ENCODE assay signal across 9 mouse cellular contexts in genomic region chr19:5058801-5059771, GRCm38 (mm10). TPM values are rescaled to one million over a fixed set of nuclear protein-coding genes. Genes with fewer than 3 reads are reported as not detected.
DNase-seq lines count a peak whose midpoint lies in the region; ATAC-seq and TF ChIP-seq lines count a peak whose summit lies in the region.
"Had no signal": no experiment of that assay in that cellular context is flagged by ENCODE, and none has a peak within 500 bp of the region (broad histone marks: within the 10 kb centered on the region; RNA-seq: fewer than 3 reads in every experiment).

No protein-coding gene starts in this region.

- H3K9ac ChIP-seq in kidney, embryonic 14.5 days (ENCODE audit: low read depth, low read length), result no peak overlapping the region
- H3K9ac ChIP-seq in hindbrain, embryonic 15.5 days, result 0 out of 2 replicates have a peak overlapping the region, but pooled peaks have one; percentile 13
- H3K9ac ChIP-seq in midbrain, embryonic 11.5 days (ENCODE audit: low read length), result no peak overlapping the region

- peaks cover 41% of the 10 kb centered on the region for H3K4me1 ChIP-seq in kidney, embryonic 14.5 days (ENCODE audit: control insufficient read depth, insufficient read depth, low read length)
- H3K4me1 ChIP-seq in hindbrain, embryonic 15.5 days (replicated peaks), result peaks cover 19% of the 10 kb centered on the region; the same call in 1 of the 2 replicates
- peaks cover 8% of the 10 kb centered on the region; the same call in 1 of the 2 replicates for H3K4me1 ChIP-seq in midbrain, embryonic 11.5 days (ENCODE audit: control insufficient read depth, insufficient read depth, low read length)
- peaks cover 13% of the 10 kb centered on the region for H3K4me1 ChIP-seq in thymus, adult 2 months (replicated peaks; ENCODE audit: control insufficient read depth, insufficient read depth, low read length)

- ATAC-seq in kidney, embryonic 14.5 days (ENCODE audit: low FRiP score, low TSS enrichment), result peak; percentile 48
- ATAC-seq in hindbrain, embryonic 15.5 days (ENCODE audit: low FRiP score, low read depth), result peak; percentile 29; the same call in 1 of the 2 replicates
- ATAC-seq in midbrain, embryonic 11.5 days (ENCODE audit: low FRiP score), result peak; percentile 47; the same call in 1 of the 2 replicates
- ATAC-seq: Patski had no signal

- H3K27me3 ChIP-seq in kidney, embryonic 14.5 days (ENCODE audit: control insufficient read depth, insufficient read depth, low read length), result no peaks in the 10 kb centered on the region
- 0 out of 2 replicates have a peak, but pooled peaks cover 5% of the 10 kb centered on the region for H3K27me3 ChIP-seq in hindbrain, embryonic 15.5 days
- no peaks in the 10 kb centered on the region for H3K27me3 ChIP-seq in midbrain, embryonic 11.5 days (ENCODE audit: control insufficient read depth, insufficient read depth, low read length)
- H3K27me3 ChIP-seq in thymus, adult 2 months (ENCODE audit: control insufficient read depth, insufficient read depth, low read length), result no peaks in the 10 kb centered on the region
- H3K27me3 ChIP-seq: Patski had no signal

- peak overlapping the region; percentile 12 for H3K4me2 ChIP-seq in kidney, embryonic 14.5 days (replicated peaks; ENCODE audit: low read depth, low read length)
- H3K4me2 ChIP-seq in hindbrain, embryonic 15.5 days, result no peak overlapping the region
- no peak overlapping the region for H3K4me2 ChIP-seq in midbrain, embryonic 11.5 days

- no peaks in the 10 kb centered on the region for H3K9me3 ChIP-seq in kidney, embryonic 14.5 days (ENCODE audit: control insufficient read depth, low read length)
- no peaks in the 10 kb centered on the region for H3K9me3 ChIP-seq in hindbrain, embryonic 15.5 days
- no peaks in the 10 kb centered on the region for H3K9me3 ChIP-seq in midbrain, embryonic 11.5 days (ENCODE audit: control insufficient read depth, low read length)

- no peak for TF ChIP-seq POLR2A in thymus, adult 2 months (IDR thresholded peaks at IDR 0.05; ENCODE audit: control insufficient read depth, extremely low read depth, insufficient read depth, low read length, poor library complexity)

- no peak for DNase-seq in kidney, adult 11 months
- DNase-seq in embryo, embryonic 11 days, result peak; percentile 67
- DNase-seq in midbrain, embryonic 11.5 days (ENCODE audit: low spot score, missing footprints), result no peak
- DNase-seq in thymus, adult 2 months, result no peak
- DNase-seq in right cerebral cortex, postnatal 4 days, result no peak
- no peak for DNase-seq in adrenal gland, postnatal 10 days

- H3K27ac ChIP-seq in kidney, embryonic 14.5 days (ENCODE audit: low read depth, low read length), result peak overlapping the region; percentile 85
- peak overlapping the region; percentile 38; the same call in 1 of the 2 replicates for H3K27ac ChIP-seq in hindbrain, embryonic 15.5 days (replicated peaks)
- no peak overlapping the region for H3K27ac ChIP-seq in midbrain, embryonic 11.5 days (ENCODE audit: low read depth, low read length)
- H3K27ac ChIP-seq in thymus, adult 2 months (ENCODE audit: control insufficient read depth, insufficient read depth, low read length), result no peak overlapping the region

- no peaks in the 10 kb centered on the region for H3K36me3 ChIP-seq in kidney, embryonic 14.5 days (ENCODE audit: control insufficient read depth, insufficient read depth, low read length)
- no peaks in the 10 kb centered on the region for H3K36me3 ChIP-seq in hindbrain, embryonic 15.5 days
- H3K36me3 ChIP-seq in midbrain, embryonic 11.5 days (ENCODE audit: control insufficient read depth, insufficient read depth, low read length), result no peaks in the 10 kb centered on the region
- no peaks in the 10 kb centered on the region for H3K36me3 ChIP-seq in thymus, adult 2 months (ENCODE audit: control insufficient read depth, insufficient read depth, low read length)

- 10% methylated on average over 10 of the region's 10 CpGs for WGBS in kidney, embryonic 14.5 days
- 16% methylated on average over 10 of the region's 10 CpGs for WGBS in hindbrain, embryonic 15.5 days
- 13% methylated on average over 10 of the region's 10 CpGs for WGBS in midbrain, embryonic 11.5 days
- 62% methylated on average over 10 of the region's 10 CpGs for WGBS in thymus, adult 2 months

- TF ChIP-seq CTCF in thymus, adult 2 months (IDR thresholded peaks at IDR 0.05; ENCODE audit: borderline replicate concordance, control insufficient read depth, extremely low read depth, insufficient read depth, low read length, poor library complexity), result no peak

- no peak overlapping the region for H3K4me3 ChIP-seq in kidney, embryonic 14.5 days (ENCODE audit: low read length)
- no peak overlapping the region for H3K4me3 ChIP-seq in hindbrain, embryonic 15.5 days
- no peak overlapping the region for H3K4me3 ChIP-seq in midbrain, embryonic 11.5 days (ENCODE audit: low read depth, low read length)
- H3K4me3 ChIP-seq in thymus, adult 2 months (ENCODE audit: control insufficient read depth, insufficient read depth, low read length), result no peak overlapping the region

RNA-seq across cellular contexts. Expression of gene Cd248, which starts 8.8 kb away (rescaled TPM):
- 44.2 and 57.9 TPM in 2 replicates for polyA plus RNA-seq in kidney, embryonic 14.5 days (2014; fragmentation: Nextera tagmentation; extraction: Ambion mirVana)
- 19.8 and 22.0 TPM in 2 replicates for polyA plus RNA-seq in hindbrain, embryonic 15.5 days (2015; fragmentation: Nextera tagmentation; extraction: Ambion mirVana)
- 26.7 and 32.2 TPM in 2 replicates for polyA plus RNA-seq in midbrain, embryonic 11.5 days (2014; fragmentation: Nextera tagmentation; extraction: Ambion mirVana)
- polyA plus RNA-seq in thymus, adult 2 months (2012; rRNA removed), result 5.9 and 7.7 TPM in 2 replicates
- total RNA-seq in adrenal gland, postnatal 10 days (2021), result 10 to 100 TPM; 28.1 to 37.5 TPM

RNA-seq across cellular contexts. Expression of gene Rin1, which starts 8.8 kb away (rescaled TPM):
- 2.5 and 4.8 TPM in 2 replicates for polyA plus RNA-seq in kidney, embryonic 14.5 days (2014; fragmentation: Nextera tagmentation; extraction: Ambion mirVana)
- polyA plus RNA-seq in hindbrain, embryonic 15.5 days (2015; fragmentation: Nextera tagmentation; extraction: Ambion mirVana), result 0.79 and 1.1 TPM in 2 replicates
- 0.63 and 1.4 TPM in 2 replicates for polyA plus RNA-seq in midbrain, embryonic 11.5 days (2014; fragmentation: Nextera tagmentation; extraction: Ambion mirVana)
- 7.1 and 8.8 TPM in 2 replicates for polyA plus RNA-seq in thymus, adult 2 months (2012; rRNA removed)
- total RNA-seq in adrenal gland, postnatal 10 days (2021), result 1 to 10 TPM; 1.7 to 3.7 TPM

RNA-seq across cellular contexts. Expression of gene Brms1, which starts 17.9 kb away (rescaled TPM):
- polyA plus RNA-seq in kidney, embryonic 14.5 days (2014; fragmentation: Nextera tagmentation; extraction: Ambion mirVana), result 43.3 and 57.5 TPM in 2 replicates
- polyA plus RNA-seq in hindbrain, embryonic 15.5 days (2015; fragmentation: Nextera tagmentation; extraction: Ambion mirVana), result 30.7 and 31.7 TPM in 2 replicates
- 66.1 and 68.4 TPM in 2 replicates for polyA plus RNA-seq in midbrain, embryonic 11.5 days (2014; fragmentation: Nextera tagmentation; extraction: Ambion mirVana)
- 54.2 and 61.4 TPM in 2 replicates for polyA plus RNA-seq in thymus, adult 2 months (2012; rRNA removed)
- total RNA-seq in adrenal gland, postnatal 10 days (2021), result 10 to 100 TPM; 22.1 to 25.4 TPM

RNA-seq across cellular contexts. Expression of gene AC124502.3, which starts 20.4 kb away (rescaled TPM):
- 1.2 and 1.5 TPM in 2 replicates for polyA plus RNA-seq in kidney, embryonic 14.5 days (2014; fragmentation: Nextera tagmentation; extraction: Ambion mirVana)
- polyA plus RNA-seq in hindbrain, embryonic 15.5 days (2015; fragmentation: Nextera tagmentation; extraction: Ambion mirVana), result 2.7 and 5.1 TPM in 2 replicates
- 1.6 TPM in 2 replicates for polyA plus RNA-seq in midbrain, embryonic 11.5 days (2014; fragmentation: Nextera tagmentation; extraction: Ambion mirVana)
- 1.1 and 1.4 TPM in 2 replicates for polyA plus RNA-seq in thymus, adult 2 months (2012; rRNA removed)
- total RNA-seq in adrenal gland, postnatal 10 days (2021), result 1 to 10 TPM; 1.8 to 2.8 TPM

RNA-seq across cellular contexts. Expression of gene B4gat1, which starts 20.5 kb away (rescaled TPM):
- 35.7 and 44.8 TPM in 2 replicates for polyA plus RNA-seq in kidney, embryonic 14.5 days (2014; fragmentation: Nextera tagmentation; extraction: Ambion mirVana)
- 93.1 and 97.9 TPM in 2 replicates for polyA plus RNA-seq in hindbrain, embryonic 15.5 days (2015; fragmentation: Nextera tagmentation; extraction: Ambion mirVana)
- polyA plus RNA-seq in midbrain, embryonic 11.5 days (2014; fragmentation: Nextera tagmentation; extraction: Ambion mirVana), result 40.1 and 41.7 TPM in 2 replicates
- 23.8 and 25.1 TPM in 2 replicates for polyA plus RNA-seq in thymus, adult 2 months (2012; rRNA removed)
- total RNA-seq in adrenal gland, postnatal 10 days (2021), result 10 to 100 TPM; 28.7 to 35.7 TPM

Comparison
In these comparisons a context has a peak if more than half of its experiments do, and no peak if none do; other contexts are left out.
1. H3K27ac ChIP-seq: peak in kidney, embryonic 14.5 days (single experiment) and hindbrain, embryonic 15.5 days (single experiment); none in midbrain, embryonic 11.5 days (single experiment) and thymus, adult 2 months (single experiment).
2. Peak in every context shown above with its lines, with median percentiles within 50 percentile points of each other: ATAC-seq.